Mouse (Mus musculus): ENCODE data around the gene Slc15a2. TPM values are rescaled to one million over a fixed set of nuclear protein-coding genes. Genes with fewer than 3 reads are reported as not detected.

The Slc15a2 gene
- polyA plus RNA-seq, 1 experiment: 30.8 TPM

GRCm38 (mm10) chr16:36802361-36802760 lies 17.6 kb upstream of the Slc15a2 start:
- no peak overlapping the region for H3K9ac ChIP-seq (ENCODE audit: low read depth, poor library complexity, severe bottlenecking)
- no peak overlapping the region for H3K4me3 ChIP-seq (ENCODE audit: low read depth, low read length)
- no peaks in the 10 kb centered on the region for H3K27me3 ChIP-seq (ENCODE audit: control insufficient read depth, insufficient read depth, low read length, poor library complexity, severe bottlenecking)
- H3K27ac ChIP-seq (ENCODE audit: insufficient read depth, low read length): no peak overlapping the region
- TF ChIP-seq CTCF (IDR thresholded peaks at IDR 0.05; ENCODE audit: low read depth, low read length): peak; percentile 26
- TF ChIP-seq EP300 (IDR thresholded peaks at IDR 0.05; ENCODE audit: insufficient read depth, low read depth, low read length): no peak
- no peak for TF ChIP-seq POLR2A (IDR thresholded peaks at IDR 0.05; ENCODE audit: insufficient read depth, low read length)
- H3K4me1 ChIP-seq (ENCODE audit: control insufficient read depth, insufficient read depth, low read length): no peaks in the 10 kb centered on the region
- no peaks in the 10 kb centered on the region for H3K36me3 ChIP-seq (ENCODE audit: control insufficient read depth, insufficient read depth, low read length, poor library complexity, severe bottlenecking)
- no peaks in the 10 kb centered on the region for H3K9me3 ChIP-seq (replicated peaks; ENCODE audit: control insufficient read depth, insufficient read depth, low read length, poor library complexity, severe bottlenecking)

- Histone ChIP-seq H3K27me3 (ENCODE audit: control insufficient read depth, insufficient read depth, low read length, poor library complexity, severe bottlenecking) (no peaks in the 10 kb centered on the region), H3K27ac (ENCODE audit: insufficient read depth, low read length) (no peak overlapping the region), H3K4me3 (ENCODE audit: low read depth, low read length) (no peak overlapping the region), H3K36me3 (ENCODE audit: control insufficient read depth, insufficient read depth, low read length, poor library complexity, severe bottlenecking) (no peaks in the 10 kb centered on the region), H3K4me1 (ENCODE audit: control insufficient read depth, insufficient read depth, low read length) (no peaks in the 10 kb centered on the region), H3K9ac (ENCODE audit: low read depth, poor library complexity, severe bottlenecking) (no peak overlapping the region), H3K9me3 (replicated peaks; ENCODE audit: control insufficient read depth, insufficient read depth, low read length, poor library complexity, severe bottlenecking) (no peaks in the 10 kb centered on the region)
- TF ChIP-seq CTCF (IDR thresholded peaks at IDR 0.05; ENCODE audit: low read depth, low read length) (no peak), EP300 (IDR thresholded peaks at IDR 0.05; ENCODE audit: insufficient read depth, low read depth, low read length) (no peak), POLR2A (IDR thresholded peaks at IDR 0.05; ENCODE audit: insufficient read depth, low read length) (no peak)
Measured at GRCm38 (mm10) chr16:36798334-36798733, 13.6 kb upstream of the Slc15a2 start.

GRCm38 (mm10) chr16:36794976-36795375 lies 10.2 kb upstream of the Slc15a2 start:
- Histone ChIP-seq H3K36me3 (ENCODE audit: control insufficient read depth, insufficient read depth, low read length, poor library complexity, severe bottlenecking) (no peaks in the 10 kb centered on the region), H3K4me3 (ENCODE audit: low read depth, low read length) (no peak overlapping the region), H3K27ac (ENCODE audit: insufficient read depth, low read length) (no peak overlapping the region), H3K9ac (ENCODE audit: low read depth, poor library complexity, severe bottlenecking) (no peak overlapping the region), H3K4me1 (ENCODE audit: control insufficient read depth, insufficient read depth, low read length) (no peaks in the 10 kb centered on the region), H3K27me3 (ENCODE audit: control insufficient read depth, insufficient read depth, low read length, poor library complexity, severe bottlenecking) (no peaks in the 10 kb centered on the region), H3K9me3 (replicated peaks; ENCODE audit: control insufficient read depth, insufficient read depth, low read length, poor library complexity, severe bottlenecking) (no peaks in the 10 kb centered on the region)
- no peak for TF ChIP-seq EP300 (IDR thresholded peaks at IDR 0.05; ENCODE audit: insufficient read depth, low read depth, low read length)
- TF ChIP-seq POLR2A (IDR thresholded peaks at IDR 0.05; ENCODE audit: insufficient read depth, low read length): no peak
- TF ChIP-seq CTCF (IDR thresholded peaks at IDR 0.05; ENCODE audit: low read depth, low read length): no peak

GRCm38 (mm10) chr16:36790166-36790565 lies 5.4 kb upstream of the Slc15a2 start:
- Histone ChIP-seq H3K9me3 (replicated peaks; ENCODE audit: control insufficient read depth, insufficient read depth, low read length, poor library complexity, severe bottlenecking) (no peaks in the 10 kb centered on the region), H3K4me3 (ENCODE audit: low read depth, low read length) (no peak overlapping the region), H3K4me1 (ENCODE audit: control insufficient read depth, insufficient read depth, low read length) (no peaks in the 10 kb centered on the region), H3K27ac (ENCODE audit: insufficient read depth, low read length) (no peak overlapping the region), H3K9ac (ENCODE audit: low read depth, poor library complexity, severe bottlenecking) (no peak overlapping the region), H3K27me3 (ENCODE audit: control insufficient read depth, insufficient read depth, low read length, poor library complexity, severe bottlenecking) (no peaks in the 10 kb centered on the region), H3K36me3 (ENCODE audit: control insufficient read depth, insufficient read depth, low read length, poor library complexity, severe bottlenecking) (no peaks in the 10 kb centered on the region)
- no peak for TF ChIP-seq EP300 (IDR thresholded peaks at IDR 0.05; ENCODE audit: insufficient read depth, low read depth, low read length)
- no peak for TF ChIP-seq POLR2A (IDR thresholded peaks at IDR 0.05; ENCODE audit: insufficient read depth, low read length)
- TF ChIP-seq CTCF (IDR thresholded peaks at IDR 0.05; ENCODE audit: low read depth, low read length): no peak

GRCm38 (mm10) chr16:36786466-36786865 lies 1.7 kb upstream of the Slc15a2 start:
- Histone ChIP-seq H3K4me1 (ENCODE audit: control insufficient read depth, insufficient read depth, low read length) (no peaks in the 10 kb centered on the region), H3K27me3 (ENCODE audit: control insufficient read depth, insufficient read depth, low read length, poor library complexity, severe bottlenecking) (no peaks in the 10 kb centered on the region), H3K9ac (ENCODE audit: low read depth, poor library complexity, severe bottlenecking) (no peak overlapping the region), H3K27ac (ENCODE audit: insufficient read depth, low read length) (no peak overlapping the region), H3K9me3 (replicated peaks; ENCODE audit: control insufficient read depth, insufficient read depth, low read length, poor library complexity, severe bottlenecking) (no peaks in the 10 kb centered on the region), H3K36me3 (ENCODE audit: control insufficient read depth, insufficient read depth, low read length, poor library complexity, severe bottlenecking) (no peaks in the 10 kb centered on the region), H3K4me3 (ENCODE audit: low read depth, low read length) (no peak overlapping the region)
- TF ChIP-seq EP300 (IDR thresholded peaks at IDR 0.05; ENCODE audit: insufficient read depth, low read depth, low read length): no peak
- no peak for TF ChIP-seq CTCF (IDR thresholded peaks at IDR 0.05; ENCODE audit: low read depth, low read length)
- TF ChIP-seq POLR2A (IDR thresholded peaks at IDR 0.05; ENCODE audit: insufficient read depth, low read length): no peak

GRCm38 (mm10) chr16:36784146-36784545 lies 616 bp downstream of the Slc15a2 start:
- H3K27ac ChIP-seq (ENCODE audit: insufficient read depth, low read length): no peak overlapping the region
- TF ChIP-seq CTCF (IDR thresholded peaks at IDR 0.05; ENCODE audit: low read depth, low read length): no peak
- no peak for TF ChIP-seq POLR2A (IDR thresholded peaks at IDR 0.05; ENCODE audit: insufficient read depth, low read length)
- TF ChIP-seq EP300 (IDR thresholded peaks at IDR 0.05; ENCODE audit: insufficient read depth, low read depth, low read length): no peak
- no peaks in the 10 kb centered on the region for H3K4me1 ChIP-seq (ENCODE audit: control insufficient read depth, insufficient read depth, low read length)
- no peak overlapping the region for H3K9ac ChIP-seq (ENCODE audit: low read depth, poor library complexity, severe bottlenecking)
- no peaks in the 10 kb centered on the region for H3K27me3 ChIP-seq (ENCODE audit: control insufficient read depth, insufficient read depth, low read length, poor library complexity, severe bottlenecking)
- H3K9me3 ChIP-seq (replicated peaks; ENCODE audit: control insufficient read depth, insufficient read depth, low read length, poor library complexity, severe bottlenecking): no peaks in the 10 kb centered on the region
- H3K36me3 ChIP-seq (ENCODE audit: control insufficient read depth, insufficient read depth, low read length, poor library complexity, severe bottlenecking): no peaks in the 10 kb centered on the region
- no peak overlapping the region for H3K4me3 ChIP-seq (ENCODE audit: low read depth, low read length)
